Mouse (Mus musculus) hindbrain, embryonic 11.5 days (tissue): ENCODE results near the gene Plcl1. TPM values are rescaled to one million over a fixed set of nuclear protein-coding genes. Genes with fewer than 3 reads are reported as not detected.

Source experiments
- ATAC-seq: fragments of 200-750 bp; cut with Nextera tagmentation; 2 replicates; pipeline ENCODE4 v1.8.0; 2017; ENCODE audit warnings: mild to moderate bottlenecking, moderate TSS enrichment, moderate library complexity; ENCODE audit not compliant: low FRiP score
- DNase-seq: peaks from one replicate; pipeline ENCODE4 v3.0.0-alpha.2; 2015; ENCODE audit warnings: low spot score
- H3K27ac ChIP-seq: fragments of 300-500 bp; sonication (generic); 2 replicates; pipeline ENCODE4 v1.5.1; 2014; ENCODE audit warnings: mild to moderate bottlenecking, low read depth, low read length
- H3K27me3 ChIP-seq: fragments of 300-500 bp; sonication (generic); 2 replicates; pipeline ENCODE4 v1.6.1; 2014; ENCODE audit warnings: mild to moderate bottlenecking, low read length, moderate library complexity, mixed read lengths; ENCODE audit not compliant: control insufficient read depth, insufficient read depth
- H3K36me3 ChIP-seq: fragments of 300-500 bp; sonication (generic); 2 replicates; pipeline ENCODE4 v1.6.1; 2014; ENCODE audit warnings: mild to moderate bottlenecking, low read length, moderate library complexity, mixed read lengths; ENCODE audit not compliant: control insufficient read depth, insufficient read depth
- H3K4me1 ChIP-seq: fragments of 300-500 bp; sonication (generic); replicated peaks from 2 replicates; pipeline ENCODE4 v1.6.1; 2014; ENCODE audit warnings: low read length, mixed read lengths; ENCODE audit not compliant: control insufficient read depth, insufficient read depth
- H3K4me2 ChIP-seq: fragments of 300-500 bp; sonication (generic); replicated peaks from 2 replicates; pipeline ENCODE4 v1.6.1; 2014; ENCODE audit warnings: mild to moderate bottlenecking, low read depth, low read length
- H3K4me3 ChIP-seq: fragments of 300-500 bp; sonication (generic); 2 replicates; pipeline ENCODE4 v1.5.1; 2014; ENCODE audit warnings: low read depth, low read length
- H3K9ac ChIP-seq: fragments of 300-500 bp; sonication (generic); 2 replicates; pipeline ENCODE4 v1.6.1; 2014; ENCODE audit warnings: low read depth, low read length
- H3K9me3 ChIP-seq: fragments of 300-500 bp; sonication (generic); 2 replicates; pipeline ENCODE4 v1.6.1; 2016; ENCODE audit warnings: low read length; ENCODE audit not compliant: control insufficient read depth
- WGBS: fragments of 180-500 bp; shearing (Covaris S2); extraction: QIAGEN DNeasy Blood & Tissue Kit; methylation state at CpG from one replicate; pipeline ENCODE4 v1.1.7; 2014; 5-methylcytosine and 5-hydroxymethylcytosine counted together
- polyA plus RNA-seq: library from polyadenylated mRNA; unstranded; fragments of >200 nt; fragmentation: Nextera tagmentation; extraction: Ambion mirVana; gene quantifications from 2 replicates; pipeline ENCODE4 v1.2.1, GENCODE M21; 2014

Plcl1 gene
- polyA plus RNA-seq, 1 experiment from 2014 or later: 2.8 TPM

GRCm38 (mm10) chr1:55429051-55429450 is 23.3 kb downstream of the Plcl1 start:
- Histone ChIP-seq H3K4me3 (no peak overlapping the region), H3K9ac (no peak overlapping the region), H3K4me1 (no peaks in the 10 kb centered on the region), H3K27me3 (no peaks in the 10 kb centered on the region), H3K4me2 (no peak overlapping the region), H3K27ac (no peak overlapping the region), H3K9me3 (no peaks in the 10 kb centered on the region), H3K36me3 (no peaks in the 10 kb centered on the region)
- WGBS: 92% methylated on average over 2 of the region's 2 CpGs
- ATAC-seq: no peak
- DNase-seq: no peak

- no peak overlapping the region for H3K27ac ChIP-seq
- DNase-seq: no peak
- H3K4me2 ChIP-seq: no peak overlapping the region
- no peaks in the 10 kb centered on the region for H3K4me1 ChIP-seq
- H3K4me3 ChIP-seq: no peak overlapping the region
- no peaks in the 10 kb centered on the region for H3K9me3 ChIP-seq
- ATAC-seq: no peak
- H3K27me3 ChIP-seq: no peaks in the 10 kb centered on the region
- no peaks in the 10 kb centered on the region for H3K36me3 ChIP-seq
- 98% methylated on average over 1 of the region's 1 CpGs for WGBS
- H3K9ac ChIP-seq: no peak overlapping the region
Measured at GRCm38 (mm10) chr1:55429708-55430107, 24.0 kb downstream of the Plcl1 start.

DNA sequence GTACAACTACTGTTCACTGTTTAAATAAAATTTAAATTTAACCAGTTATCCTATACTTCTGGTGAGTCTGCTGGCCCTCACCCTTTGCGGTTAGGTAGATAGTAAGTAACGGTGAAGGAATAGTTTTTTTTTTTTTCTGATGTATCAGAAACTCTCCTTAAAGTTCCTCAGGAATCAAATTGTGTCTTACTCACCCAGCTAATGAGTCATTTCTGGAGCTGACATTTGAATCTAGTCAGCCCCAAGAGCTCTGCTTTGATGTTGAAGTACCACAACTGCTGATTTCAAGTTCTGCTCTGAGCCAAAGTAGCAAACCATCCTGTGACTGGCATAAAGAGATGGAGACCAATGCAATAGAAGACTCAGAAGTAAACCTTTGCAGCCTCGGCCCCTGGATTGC is 24.9 kb downstream of the Plcl1 start:
- 97% methylated on average over 3 of the region's 3 CpGs for WGBS
- H3K36me3 ChIP-seq: no peaks in the 10 kb centered on the region

GRCm38 (mm10) chr1:55436589-55436988 is 30.9 kb downstream of the Plcl1 start:
- Histone ChIP-seq H3K36me3 (no peaks in the 10 kb centered on the region), H3K27ac (no peak overlapping the region), H3K4me1 (no peaks in the 10 kb centered on the region), H3K4me3 (no peak overlapping the region), H3K27me3 (no peaks in the 10 kb centered on the region), H3K4me2 (no peak overlapping the region), H3K9ac (no peak overlapping the region), H3K9me3 (no peaks in the 10 kb centered on the region)
- WGBS: 88% methylated on average over 5 of the region's 5 CpGs
- DNase-seq: no peak
- no peak for ATAC-seq

More for the DNA sequence above, 24.9 kb downstream of the Plcl1 start:
- no peaks in the 10 kb centered on the region for H3K27me3 ChIP-seq
- H3K27ac ChIP-seq: no peak overlapping the region
- DNase-seq (no peak), ATAC-seq (no peak)
- no peaks in the 10 kb centered on the region for H3K9me3 ChIP-seq
- H3K4me1 ChIP-seq: no peaks in the 10 kb centered on the region
- no peak overlapping the region for H3K9ac ChIP-seq
- H3K4me3 ChIP-seq: no peak overlapping the region
- no peak overlapping the region for H3K4me2 ChIP-seq

DNA sequence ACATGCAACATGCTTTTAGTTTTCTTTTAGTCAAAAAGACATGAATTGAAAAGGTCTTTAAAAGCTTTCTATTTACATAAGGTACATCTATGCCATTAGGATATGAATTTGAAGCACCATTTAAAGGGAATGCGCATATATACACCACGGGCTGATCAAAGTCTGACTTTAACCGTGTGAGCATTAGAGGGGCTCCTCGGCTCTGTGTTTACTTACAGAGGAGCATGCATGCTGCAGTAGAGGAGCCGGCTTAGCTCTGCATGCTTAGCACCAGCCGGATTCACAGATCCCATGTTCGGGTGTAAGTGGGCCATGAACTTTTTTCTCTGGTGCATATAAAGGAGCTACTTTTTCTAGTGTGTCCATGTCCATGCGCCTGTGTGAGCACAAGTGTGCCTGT is 31.4 kb downstream of the Plcl1 start:
- no peak for DNase-seq
- no peak overlapping the region for H3K9ac ChIP-seq
- H3K4me1 ChIP-seq: no peaks in the 10 kb centered on the region
- ATAC-seq: no peak
- H3K4me3 ChIP-seq: no peak overlapping the region
- no peaks in the 10 kb centered on the region for H3K9me3 ChIP-seq
- H3K4me2 ChIP-seq: no peak overlapping the region
- WGBS: 86% methylated on average over 8 of the region's 8 CpGs
- no peaks in the 10 kb centered on the region for H3K36me3 ChIP-seq
- H3K27me3 ChIP-seq: no peaks in the 10 kb centered on the region
- H3K27ac ChIP-seq: no peak overlapping the region

- no peak overlapping the region for H3K27ac ChIP-seq
- 87% methylated on average over 4 of the region's 4 CpGs for WGBS
- no peaks in the 10 kb centered on the region for H3K27me3 ChIP-seq
- H3K9me3 ChIP-seq: no peaks in the 10 kb centered on the region
- H3K4me3 ChIP-seq: no peak overlapping the region
- no peak overlapping the region for H3K9ac ChIP-seq
- ATAC-seq: no peak
- H3K4me2 ChIP-seq: no peak overlapping the region
- H3K4me1 ChIP-seq: no peaks in the 10 kb centered on the region
- DNase-seq: no peak
- H3K36me3 ChIP-seq: no peaks in the 10 kb centered on the region
Measured at GRCm38 (mm10) chr1:55438617-55439016, 32.9 kb downstream of the Plcl1 start.

DNA sequence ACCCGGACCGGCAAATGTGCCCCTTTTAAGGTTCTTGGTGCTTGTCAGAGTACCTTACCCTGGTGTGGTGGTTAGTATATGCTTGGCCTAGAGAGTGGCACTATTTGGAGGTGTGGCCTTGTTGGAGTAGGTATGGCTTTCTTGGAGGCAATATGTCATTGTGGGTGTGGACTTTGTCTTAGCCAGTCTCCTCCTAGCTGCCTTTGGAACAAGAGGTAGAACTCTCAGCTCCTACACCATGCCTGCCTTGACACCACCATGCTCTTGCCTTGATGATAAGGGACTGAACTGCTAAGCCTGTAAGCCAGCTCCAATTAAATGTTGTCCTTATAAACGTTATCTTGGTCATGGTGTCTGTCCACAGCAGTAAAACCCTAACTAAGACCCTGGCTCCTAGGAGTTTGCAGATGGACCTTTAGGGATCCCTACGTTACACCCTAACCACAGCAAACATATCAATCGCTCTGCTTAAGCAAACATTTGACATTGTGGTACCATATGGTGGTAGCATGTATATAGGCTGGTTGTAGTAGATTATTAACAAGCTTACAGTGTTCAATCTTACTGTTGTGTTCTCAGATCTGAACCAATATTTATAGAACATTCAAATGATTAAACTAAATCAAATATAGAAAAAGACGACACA is 39.4 kb downstream of the Plcl1 start:
- H3K4me2 ChIP-seq: no peak overlapping the region
- 88% methylated on average over 6 of the region's 6 CpGs for WGBS
- DNase-seq (no peak), ATAC-seq (no peak)
- no peaks in the 10 kb centered on the region for H3K4me1 ChIP-seq
- H3K27ac ChIP-seq: no peak overlapping the region
- no peaks in the 10 kb centered on the region for H3K27me3 ChIP-seq
- H3K9ac ChIP-seq: no peak overlapping the region
- no peaks in the 10 kb centered on the region for H3K36me3 ChIP-seq
- no peaks in the 10 kb centered on the region for H3K9me3 ChIP-seq
- H3K4me3 ChIP-seq: no peak overlapping the region

GRCm38 (mm10) chr1:55445689-55446044 is 39.9 kb downstream of the Plcl1 start:
- Histone ChIP-seq H3K4me3 (no peak overlapping the region), H3K4me1 (no peaks in the 10 kb centered on the region), H3K9me3 (no peaks in the 10 kb centered on the region), H3K27me3 (no peaks in the 10 kb centered on the region), H3K27ac (no peak overlapping the region), H3K4me2 (no peak overlapping the region), H3K36me3 (no peaks in the 10 kb centered on the region), H3K9ac (no peak overlapping the region)
- WGBS: 70% methylated on average over 3 of the region's 3 CpGs
- no peak for ATAC-seq
- no peak for DNase-seq

GRCm38 (mm10) chr1:55446273-55446672 is 40.6 kb downstream of the Plcl1 start:
- no peaks in the 10 kb centered on the region for H3K4me1 ChIP-seq
- 94% methylated on average over 5 of the region's 5 CpGs for WGBS
- ATAC-seq: no peak

More at GRCm38 (mm10) chr1:55446273-55446672, 40.6 kb downstream of the Plcl1 start:
- no peaks in the 10 kb centered on the region for H3K9me3 ChIP-seq
- no peaks in the 10 kb centered on the region for H3K36me3 ChIP-seq
- no peak for DNase-seq
- no peaks in the 10 kb centered on the region for H3K27me3 ChIP-seq
- no peak overlapping the region for H3K27ac ChIP-seq
- no peak overlapping the region for H3K4me3 ChIP-seq
- H3K4me2 ChIP-seq: no peak overlapping the region
- H3K9ac ChIP-seq: no peak overlapping the region
